Mouse (Mus musculus): Measurements from ENCODE around the gene Tmem229a.

The Tmem229a gene

DNA sequence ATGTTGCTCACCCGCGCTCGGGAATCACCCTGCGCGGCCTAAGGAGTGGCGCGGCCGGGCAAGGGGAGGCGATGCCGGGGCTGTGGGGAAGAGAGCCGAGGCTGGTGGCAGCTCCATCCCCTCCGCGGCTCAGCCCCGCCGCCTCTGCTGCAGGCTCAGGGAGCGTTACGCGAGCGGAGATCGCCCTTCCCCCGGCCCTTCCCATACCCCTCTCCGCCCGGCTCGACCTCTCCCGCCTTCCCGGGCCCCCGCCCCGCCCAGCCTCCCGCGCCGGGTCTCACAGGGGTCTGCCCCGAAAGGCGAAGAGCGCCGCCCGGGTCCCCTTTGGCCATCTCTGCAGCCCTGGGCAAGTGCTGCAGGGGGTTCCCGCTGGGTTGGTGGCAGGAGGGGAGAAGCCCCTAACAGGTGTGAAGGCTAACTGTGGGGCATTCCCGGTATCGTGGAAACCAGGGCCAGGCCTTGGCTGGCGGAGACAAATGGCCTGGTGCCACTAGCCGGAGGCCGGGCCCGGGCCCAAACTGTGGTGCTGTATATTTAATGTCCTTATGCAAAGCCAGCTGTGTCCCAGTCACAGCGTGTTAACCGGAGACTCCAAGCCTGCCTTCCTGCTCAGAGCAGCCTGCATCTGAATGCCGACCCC lies at the start of gene Tmem229a:
TSS of gene Tmem229a (minus strand) at position 352 of the 640 bp plus-strand sequence.
- peak; percentile 54 for DNase-seq (ENCODE audit: low read depth, low spot score)

DNA sequence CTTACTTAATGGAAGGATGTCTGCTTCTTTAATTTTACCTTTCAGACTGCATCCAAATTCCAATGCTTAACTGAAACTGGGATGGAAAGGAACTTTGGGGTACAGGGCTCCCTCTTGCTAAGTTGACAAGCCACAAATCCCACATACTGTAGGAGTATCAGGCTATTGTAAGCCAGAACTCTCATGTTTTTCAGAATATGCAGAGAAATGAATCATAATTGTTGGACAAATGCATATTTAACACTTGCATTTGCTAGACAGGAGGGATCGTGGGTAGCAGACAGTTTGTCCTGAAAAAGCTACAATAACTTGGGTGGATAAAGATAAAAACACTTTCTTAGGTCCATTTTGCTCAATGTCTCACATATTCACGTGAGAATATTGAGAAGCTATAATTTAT lies 37.7 kb upstream of the Tmem229a start:
- DNase-seq (ENCODE audit: low read depth, low spot score): no peak

DNA sequence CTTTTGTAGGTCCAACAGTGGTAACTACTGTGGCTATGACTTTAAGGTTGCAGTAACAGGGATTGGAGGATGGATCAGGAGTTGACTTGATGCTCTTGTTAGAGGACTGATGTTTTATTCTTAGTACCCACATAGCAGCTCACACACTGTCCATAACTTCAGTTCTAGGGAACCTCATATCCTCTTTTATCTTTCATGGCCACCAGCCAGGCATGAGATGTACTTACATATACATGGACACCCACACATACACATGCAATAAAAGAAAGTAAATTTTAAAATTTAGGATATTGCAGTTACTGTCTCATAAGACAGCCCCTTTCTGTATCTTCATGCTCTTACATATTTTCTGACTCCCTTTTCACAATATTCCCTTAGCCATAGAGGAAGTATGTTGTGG lies 33.7 kb upstream of the Tmem229a start:
- no peak for DNase-seq (ENCODE audit: low read depth, low spot score)

GRCm38 (mm10) chr6:24976176-24976575 lies 20.1 kb upstream of the Tmem229a start:
- DNase-seq (ENCODE audit: low read depth, low spot score): no peak

DNA sequence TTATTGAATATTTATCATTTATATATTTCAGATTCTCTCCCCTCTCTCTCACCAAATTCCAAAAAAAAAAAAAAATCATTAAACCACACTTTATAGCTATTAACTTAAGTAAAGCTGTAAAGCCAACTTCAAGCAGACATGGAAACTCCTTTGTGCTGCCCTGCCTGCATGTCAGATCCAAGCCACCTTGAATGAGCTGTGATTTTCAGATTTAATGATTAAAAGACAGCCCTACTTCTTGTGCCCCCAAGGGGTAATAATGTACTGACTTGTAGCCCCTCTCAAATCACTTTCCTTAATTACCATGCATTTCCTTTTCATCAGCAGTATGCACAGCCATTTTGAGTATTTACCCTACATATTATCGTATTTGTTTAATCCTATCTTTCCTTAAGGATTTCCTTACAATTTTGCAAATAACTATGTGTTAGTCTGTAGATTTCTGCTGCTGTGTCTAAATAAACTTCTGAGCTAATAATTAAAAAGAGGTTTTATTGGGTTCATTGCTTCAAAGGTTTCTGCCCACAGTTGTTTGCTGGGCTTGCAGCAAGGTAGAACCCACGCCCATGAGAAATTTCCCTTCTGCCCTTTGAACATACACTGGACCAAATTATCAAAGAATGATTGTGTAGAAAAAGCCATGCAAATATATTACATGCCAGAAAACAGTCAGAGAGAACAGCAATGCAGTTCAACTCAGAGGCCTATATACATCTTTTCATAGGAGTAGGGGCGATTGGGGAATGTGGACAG lies 12.6 kb upstream of the Tmem229a start:
- no peak for DNase-seq (ENCODE audit: low read depth, low spot score)

DNA sequence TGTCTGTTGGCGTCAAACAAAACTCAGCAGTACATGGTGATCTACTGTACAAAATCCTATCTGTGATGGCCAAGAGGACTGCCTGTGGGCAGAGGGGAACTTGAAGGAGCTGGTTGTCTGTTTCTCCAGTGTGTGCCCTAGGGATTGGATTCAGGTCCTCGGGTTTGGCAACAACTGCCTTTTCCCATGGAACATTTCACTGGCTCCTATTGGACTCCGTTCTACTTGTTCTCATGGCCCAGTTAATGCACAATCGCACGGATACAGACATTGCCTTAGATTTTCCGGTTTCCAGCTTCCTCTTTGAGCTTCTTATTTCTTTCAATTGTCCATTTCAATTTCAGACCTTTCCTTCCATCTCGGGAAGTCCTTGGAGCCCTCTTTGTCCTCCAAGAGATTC lies 11.6 kb upstream of the Tmem229a start:
- no peak for DNase-seq (ENCODE audit: low read depth, low spot score)

DNA sequence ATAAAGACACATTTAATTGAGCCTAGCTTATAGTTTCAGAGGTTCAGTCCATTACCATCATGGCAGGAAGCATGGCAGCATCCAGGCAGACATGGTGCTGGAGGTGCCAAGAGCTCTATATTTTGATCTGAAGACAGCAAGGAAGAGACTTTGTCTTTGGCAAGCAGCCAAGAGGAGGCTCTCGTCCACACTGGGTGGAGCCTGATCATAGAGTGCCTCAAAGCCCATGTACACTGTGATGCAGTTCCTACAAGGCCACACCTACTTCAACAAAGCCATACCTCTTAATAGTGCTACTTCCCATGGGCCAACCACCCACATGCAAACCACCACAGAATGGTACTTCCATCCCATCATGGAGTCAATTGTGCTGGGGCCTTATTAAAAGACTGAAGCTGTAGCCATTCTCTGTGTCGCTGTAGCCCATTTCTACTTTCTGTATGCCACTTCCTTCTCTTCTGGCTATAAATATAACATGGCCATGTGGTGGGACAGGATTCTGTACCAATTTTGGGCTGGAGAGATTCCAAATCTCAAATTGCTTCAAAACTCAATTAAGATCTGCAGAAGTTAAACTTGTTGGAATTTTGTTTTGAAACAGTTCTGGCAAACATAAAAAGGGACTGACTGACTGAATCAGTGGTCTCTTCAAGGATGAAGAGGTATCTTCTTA lies 10.0 kb upstream of the Tmem229a start:
- DNase-seq (ENCODE audit: low read depth, low spot score): no peak

GRCm38 (mm10) chr6:24963754-24964153 lies 7.7 kb upstream of the Tmem229a start:
- no peak for DNase-seq (ENCODE audit: low read depth, low spot score)

GRCm38 (mm10) chr6:24956586-24956973 lies 483 bp upstream of the Tmem229a start:
- no peak for DNase-seq (ENCODE audit: low read depth, low spot score)

DNA sequence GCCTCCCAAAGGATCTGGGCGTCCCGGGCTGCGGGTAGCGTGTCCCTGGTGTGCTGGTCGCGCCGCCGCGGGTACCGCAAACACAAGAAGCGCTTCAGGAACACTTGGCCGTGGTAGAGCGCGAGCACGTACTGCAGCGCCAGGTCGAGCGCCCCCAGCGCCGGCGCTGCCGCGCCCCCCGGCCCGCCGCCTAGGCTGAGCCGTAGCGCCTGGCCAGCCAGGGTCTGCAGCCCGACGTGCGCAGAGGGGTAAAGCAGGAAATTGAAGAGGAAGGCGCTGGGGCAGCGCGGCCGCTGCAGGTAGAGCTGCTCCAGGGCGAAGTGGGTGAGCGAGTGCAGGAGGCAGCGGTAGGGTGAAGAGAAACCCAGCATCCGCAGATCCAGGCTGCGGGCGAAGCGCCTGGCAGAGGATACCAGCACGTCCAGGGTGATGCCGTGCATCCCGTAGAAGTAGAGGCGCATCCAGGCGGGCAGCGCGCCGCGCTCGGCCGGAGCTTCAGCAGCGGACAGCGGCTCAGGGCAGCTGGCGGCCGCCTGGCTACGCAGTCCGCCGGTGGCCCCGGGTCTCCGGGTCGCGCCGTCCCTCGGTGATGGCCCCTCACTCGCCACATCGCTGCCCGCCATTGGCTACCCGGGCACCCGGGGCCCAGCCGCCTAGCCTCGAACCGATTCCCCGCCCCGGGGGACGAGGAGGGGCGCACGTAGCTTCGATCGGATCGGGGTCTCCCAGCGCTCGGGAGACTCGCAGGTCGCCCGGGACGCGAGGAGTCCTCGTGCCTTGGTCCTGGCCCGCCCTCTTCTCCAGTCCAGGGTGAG lies 759 bp downstream of the Tmem229a start:
- DNase-seq (ENCODE audit: low read depth, low spot score): peak; percentile 49

- no peak for DNase-seq (ENCODE audit: low read depth, low spot score)
Observed at GRCm38 (mm10) chr6:24954126-24954525, 2.0 kb downstream of the Tmem229a start.

DNA sequence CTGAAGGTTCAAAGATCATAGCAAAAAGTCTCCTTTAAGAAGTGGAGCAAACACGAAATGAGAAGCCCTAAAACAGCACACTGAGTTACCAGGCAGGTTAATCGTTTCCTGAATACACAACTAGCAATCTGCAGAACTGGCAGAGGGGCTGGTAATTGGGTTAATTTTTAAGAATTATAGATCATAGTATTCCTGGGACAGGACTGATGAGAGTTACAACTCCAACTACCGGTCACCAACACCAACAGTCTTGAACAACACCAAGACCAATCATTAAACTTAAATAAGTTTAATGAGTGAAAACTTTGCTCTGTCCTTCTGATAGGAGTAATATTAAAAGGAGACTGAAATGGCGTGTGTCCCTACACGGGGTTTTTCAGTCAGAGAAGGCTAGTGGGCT lies 3.8 kb downstream of the Tmem229a start:
- no peak for DNase-seq (ENCODE audit: low read depth, low spot score)

DNA sequence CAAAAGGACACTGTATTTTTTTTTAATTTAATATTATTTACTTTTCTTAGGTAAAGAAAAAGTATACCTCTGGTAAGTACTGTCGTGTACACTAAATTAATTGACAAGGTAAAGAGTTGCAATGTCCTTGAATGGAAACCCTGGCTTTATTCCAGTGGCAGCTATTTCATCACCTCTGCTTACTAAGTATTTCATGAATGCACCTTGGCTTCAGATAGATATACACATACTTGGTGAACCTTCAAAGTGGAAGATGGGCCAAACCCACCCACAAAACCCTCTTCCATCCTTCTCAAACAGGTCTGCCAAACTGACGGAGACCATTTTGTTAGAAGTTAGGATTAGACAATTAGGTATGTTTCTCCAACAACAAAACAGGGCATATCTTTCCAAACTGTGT lies 5.4 kb downstream of the Tmem229a start:
- no peak for DNase-seq (ENCODE audit: low read depth, low spot score)

- DNase-seq (ENCODE audit: low read depth, low spot score): no peak
Observed at GRCm38 (mm10) chr6:24925076-24925785, 30.9 kb downstream of the Tmem229a start.

DNA sequence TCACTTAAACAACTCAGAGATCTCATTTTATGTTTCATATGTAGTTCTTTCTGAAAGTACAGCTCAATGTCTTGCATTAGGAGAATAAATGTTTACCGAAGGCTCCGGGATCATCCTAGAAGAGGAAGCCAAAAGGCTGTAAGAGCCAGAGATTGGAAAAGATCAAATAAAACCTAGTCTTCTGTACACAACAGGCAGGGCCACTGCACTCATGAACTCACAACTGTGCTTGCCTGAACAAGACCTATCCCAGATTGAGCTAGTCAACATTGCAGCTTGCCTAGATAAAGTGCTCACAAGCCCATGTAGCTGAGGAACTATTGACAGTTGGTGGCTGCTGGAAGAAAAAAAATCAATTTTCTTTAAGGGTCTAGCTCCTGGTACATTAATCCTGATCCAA lies 42.5 kb downstream of the Tmem229a start:
- DNase-seq (ENCODE audit: low read depth, low spot score): no peak

DNA sequence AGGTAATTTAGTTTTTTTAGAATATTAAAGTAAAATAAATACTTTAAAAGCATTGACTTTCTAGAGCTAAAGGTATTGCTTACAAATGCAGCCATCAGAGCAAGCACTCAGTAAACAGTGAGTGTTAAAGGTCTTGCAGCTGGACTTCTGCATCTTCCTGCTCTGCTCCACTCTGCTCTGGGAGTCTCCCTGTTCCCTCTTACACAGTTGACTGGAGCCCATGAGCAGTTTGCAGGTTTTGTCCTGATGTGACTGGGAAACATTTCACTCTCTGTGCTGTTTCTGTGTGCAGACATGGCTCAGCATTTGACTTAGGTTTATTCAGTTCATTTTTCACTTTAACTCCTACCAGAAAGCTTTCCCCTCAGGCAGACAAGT lies 45.4 kb downstream of the Tmem229a start:
- DNase-seq (ENCODE audit: low read depth, low spot score): no peak

DNA sequence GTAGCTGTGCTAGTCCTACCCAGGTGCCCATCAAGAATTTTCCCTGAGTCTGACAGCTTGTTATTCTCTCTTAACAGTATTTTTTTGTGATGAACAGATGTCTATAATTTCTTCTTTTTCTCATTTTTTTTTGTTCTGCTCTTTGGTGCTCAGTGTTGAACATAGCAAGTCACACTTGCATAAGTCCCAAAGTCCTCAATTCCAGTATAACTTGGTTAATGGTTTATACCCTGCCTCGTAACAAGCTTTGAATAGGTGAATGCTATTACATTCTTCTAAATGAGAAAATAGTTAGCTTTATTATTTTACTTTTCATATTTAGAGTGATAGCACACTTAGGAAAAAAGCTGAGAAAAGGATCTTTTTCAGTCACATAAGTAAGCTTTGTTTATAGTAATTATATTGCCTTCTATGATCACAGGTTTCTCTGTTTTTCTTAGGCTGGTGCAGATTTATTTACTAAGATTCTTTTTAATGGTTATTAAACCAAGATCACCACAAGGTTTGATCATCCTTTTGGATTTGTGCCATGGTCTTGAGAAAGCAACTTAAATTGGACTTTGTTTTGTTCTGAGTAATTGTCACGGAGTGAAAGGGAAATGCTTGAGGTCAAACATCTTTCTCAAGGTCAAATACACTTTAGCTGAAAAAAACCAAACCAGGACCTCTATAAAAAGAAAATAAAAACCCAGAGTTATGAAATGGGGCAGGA lies 45.9 kb downstream of the Tmem229a start:
- no peak for DNase-seq (ENCODE audit: low read depth, low spot score)

GRCm38 (mm10) chr6:24907824-24908223 lies 48.3 kb downstream of the Tmem229a start:
- DNase-seq (ENCODE audit: low read depth, low spot score): no peak

DNA sequence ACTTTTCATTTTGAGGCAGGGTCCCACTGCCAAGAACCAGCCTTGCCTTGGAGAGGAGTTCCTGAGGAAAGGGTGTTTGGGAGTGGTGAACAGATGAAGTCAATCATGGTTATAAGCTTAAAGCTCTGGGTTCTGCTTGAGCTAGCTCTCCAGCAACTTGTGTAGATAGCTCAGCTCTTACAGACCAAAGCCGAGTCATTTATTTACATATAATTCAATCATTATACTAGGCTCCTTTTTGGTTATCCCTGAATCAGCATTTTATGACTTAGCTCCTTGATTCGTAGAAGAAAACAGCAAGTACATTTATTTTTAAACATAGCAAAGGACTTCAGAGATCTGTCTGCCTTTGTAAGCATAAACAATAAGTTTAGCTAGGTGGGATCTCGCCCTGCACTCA lies 51.0 kb downstream of the Tmem229a start:
- DNase-seq (ENCODE audit: low read depth, low spot score): no peak
